Mouse (Mus musculus) small intestine, adult 2 months (tissue): Measurements from ENCODE around the gene Plac1. TPM values are rescaled to one million over a fixed set of nuclear protein-coding genes. Genes with fewer than 3 reads are reported as not detected.

Experiments used
- H3K27ac ChIP-seq: fragments of 200-500 bp; 2 replicates; pipeline ENCODE4 v1.5.1; 2012; ENCODE audit warnings: low read depth, low read length, control low read depth, inconsistent platforms; ENCODE audit not compliant: insufficient read depth
- H3K27me3 ChIP-seq: fragments of 200-500 bp; 2 replicates; pipeline ENCODE4 v1.6.1; 2012; ENCODE audit warnings: mild to moderate bottlenecking, moderate library complexity, low read length, inconsistent platforms; ENCODE audit not compliant: control insufficient read depth, insufficient read depth
- H3K36me3 ChIP-seq: fragments of 200-500 bp; 2 replicates; pipeline ENCODE4 v1.6.1; 2012; ENCODE audit warnings: mild to moderate bottlenecking, low read length, control low read depth, inconsistent platforms; ENCODE audit not compliant: control insufficient read depth, insufficient read depth
- H3K4me1 ChIP-seq: fragments of 200-500 bp; 2 replicates; pipeline ENCODE4 v1.6.1; 2012; ENCODE audit warnings: low read length, inconsistent platforms, mixed read lengths; ENCODE audit not compliant: control insufficient read depth, insufficient read depth, insufficient read length
- H3K4me3 ChIP-seq: fragments of 200-500 bp; 2 replicates; pipeline ENCODE4 v1.5.1; 2012; ENCODE audit warnings: low read depth, mild to moderate bottlenecking, control low read depth, inconsistent platforms, low read length, moderate library complexity
- CTCF ChIP-seq: fragments of 200-500 bp; IDR thresholded peaks from 2 replicates; pipeline ENCODE4 v1.5.1; 2012; ENCODE audit warnings: low read depth, mild to moderate bottlenecking, control low read depth, inconsistent platforms, low read length, moderate library complexity, mixed read lengths; ENCODE audit not compliant: insufficient replicate concordance, insufficient read length; ENCODE audit errors: extremely low read depth
- POLR2A ChIP-seq: fragments of 200-500 bp; IDR thresholded peaks from 2 replicates; pipeline ENCODE4 v1.6.1; 2012; ENCODE audit warnings: low read depth, mild to moderate bottlenecking, control low read depth, inconsistent platforms, low read length, moderate library complexity
- WGBS: fragments of 180-500 bp; shearing (Covaris S2); methylation state at CpG from one replicate; pipeline ENCODE4 v1.1.7; 2018; 5-methylcytosine and 5-hydroxymethylcytosine counted together
- polyA plus RNA-seq: library from polyadenylated mRNA; depleted of rRNA; stranded (reverse); fragments of >200 nt; gene quantifications from 2 replicates; pipeline ENCODE4 v1.2.3, GENCODE M21; 2012

Gene Plac1
- polyA plus RNA-seq, 1 experiment = not detected

GRCm38 (mm10) chrX:53197681-53198080, 42.2 kb downstream of the Plac1 start:
- no peak overlapping the region for H3K4me3 ChIP-seq
- WGBS = 74% methylated on average over 4 of the region's 4 CpGs
- H3K4me1 ChIP-seq = no peaks in the 10 kb centered on the region
- H3K36me3 ChIP-seq = no peaks in the 10 kb centered on the region
- no peak overlapping the region for H3K27ac ChIP-seq
- TF ChIP-seq CTCF (no peak), POLR2A (no peak)
- no peaks in the 10 kb centered on the region for H3K27me3 ChIP-seq

DNA sequence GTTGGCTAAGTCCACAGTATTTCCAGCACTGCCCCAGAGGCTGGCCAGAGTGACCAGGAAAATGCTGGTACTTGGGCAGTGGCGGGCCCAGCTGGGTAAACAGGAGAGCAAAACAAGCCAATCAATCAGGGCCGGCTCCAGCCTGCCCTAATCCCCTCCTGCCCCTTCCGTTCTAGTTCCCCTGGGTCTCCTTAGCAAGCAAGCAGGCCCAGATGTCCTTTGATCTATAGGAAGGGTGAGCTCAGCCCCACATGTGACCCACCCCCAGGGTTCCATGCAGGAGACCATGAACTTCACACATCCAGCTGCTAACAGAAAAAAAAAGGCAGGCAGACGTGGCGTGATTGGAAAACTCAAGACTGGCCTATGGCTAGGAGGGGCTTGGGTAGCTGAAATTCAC, 43.5 kb downstream of the Plac1 start:
- TF ChIP-seq POLR2A = no peak
- Histone ChIP-seq H3K36me3 (no peaks in the 10 kb centered on the region), H3K27me3 (no peaks in the 10 kb centered on the region), H3K4me1 (no peaks in the 10 kb centered on the region), H3K4me3 (no peak overlapping the region), H3K27ac (no peak overlapping the region)
- 64% methylated on average over 5 of the region's 5 CpGs for WGBS

DNA sequence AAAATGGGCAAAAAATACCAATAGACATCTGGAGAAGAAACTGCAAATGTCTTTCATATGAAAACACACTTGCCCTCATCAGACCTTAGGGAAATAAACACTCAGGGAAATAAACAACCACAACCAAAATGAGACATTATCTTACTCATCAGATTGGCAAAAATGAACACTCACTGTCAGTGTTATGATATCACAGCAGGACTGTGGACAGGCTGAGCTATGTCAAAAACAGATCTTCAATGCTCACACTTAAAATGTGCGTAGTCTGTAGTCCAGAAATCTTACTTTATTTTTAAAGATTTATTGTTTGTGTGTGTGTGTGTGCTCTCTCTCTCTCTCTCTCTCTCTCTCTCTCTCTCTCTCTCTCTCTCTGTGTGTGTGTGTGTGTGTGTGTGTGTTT, 51.2 kb downstream of the Plac1 start:
- TF ChIP-seq POLR2A = no peak
- no peak for TF ChIP-seq CTCF
- H3K4me1 ChIP-seq = no peaks in the 10 kb centered on the region
- no peak overlapping the region for H3K27ac ChIP-seq
- H3K36me3 ChIP-seq = no peaks in the 10 kb centered on the region
- no peaks in the 10 kb centered on the region for H3K27me3 ChIP-seq
- no peak overlapping the region for H3K4me3 ChIP-seq
- WGBS = 81% methylated on average over 1 of the region's 1 CpGs

DNA sequence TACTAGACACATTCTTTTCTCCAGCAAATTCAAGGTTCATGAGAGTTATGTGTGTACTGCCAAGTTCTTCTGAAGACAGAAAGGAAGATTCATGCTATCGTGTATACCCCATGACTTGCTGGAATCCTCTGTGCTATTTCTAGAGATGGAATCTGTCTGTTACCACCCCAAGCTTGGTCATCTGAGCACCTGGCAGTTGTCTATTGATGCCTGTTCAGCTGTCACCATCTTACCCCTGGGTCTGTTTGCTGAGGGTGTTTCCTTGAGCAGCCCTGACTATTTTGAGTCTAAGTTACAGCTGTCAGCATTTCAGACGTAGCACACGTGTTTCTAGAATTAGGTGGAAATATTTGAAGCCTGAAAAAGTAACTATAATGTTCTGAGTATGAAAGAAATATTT, 60.1 kb downstream of the Plac1 start:
- TF ChIP-seq POLR2A = no peak
- no peak for TF ChIP-seq CTCF
- WGBS = 61% methylated on average over 3 of the region's 3 CpGs
- Histone ChIP-seq H3K4me3 (no peak overlapping the region), H3K27me3 (no peaks in the 10 kb centered on the region), H3K27ac (no peak overlapping the region), H3K4me1 (no peaks in the 10 kb centered on the region), H3K36me3 (no peaks in the 10 kb centered on the region)

- H3K27me3 ChIP-seq = no peaks in the 10 kb centered on the region
- H3K4me1 ChIP-seq = no peaks in the 10 kb centered on the region
- TF ChIP-seq POLR2A = no peak
- no peak for TF ChIP-seq CTCF
- H3K36me3 ChIP-seq = no peaks in the 10 kb centered on the region
- WGBS = 79% methylated on average over 5 of the region's 5 CpGs
- H3K4me3 ChIP-seq = no peak overlapping the region
- no peak overlapping the region for H3K27ac ChIP-seq
Observed at GRCm38 (mm10) chrX:53176296-53176695, 63.6 kb downstream of the Plac1 start.

- no peak overlapping the region for H3K27ac ChIP-seq
- no peak for TF ChIP-seq CTCF
- no peak for TF ChIP-seq POLR2A
- H3K27me3 ChIP-seq = no peaks in the 10 kb centered on the region
- H3K4me1 ChIP-seq = no peaks in the 10 kb centered on the region
- H3K36me3 ChIP-seq = no peaks in the 10 kb centered on the region
- 72% methylated on average over 2 of the region's 2 CpGs for WGBS
- no peak overlapping the region for H3K4me3 ChIP-seq
Observed at GRCm38 (mm10) chrX:53168623-53169022, 71.3 kb downstream of the Plac1 start.

- TF ChIP-seq CTCF = no peak
- TF ChIP-seq POLR2A = no peak
- no peak overlapping the region for H3K4me3 ChIP-seq
- no peaks in the 10 kb centered on the region for H3K27me3 ChIP-seq
- H3K4me1 ChIP-seq = no peaks in the 10 kb centered on the region
- no peaks in the 10 kb centered on the region for H3K36me3 ChIP-seq
- WGBS = 64% methylated on average over 4 of the region's 4 CpGs
- no peak overlapping the region for H3K27ac ChIP-seq
Observed at GRCm38 (mm10) chrX:53166901-53167525, 72.9 kb downstream of the Plac1 start.
